Mouse (Mus musculus) brain, embryonic 14.5 days (tissue): Measurements from ENCODE around the gene Cyth1. TPM values are rescaled to one million over a fixed set of nuclear protein-coding genes. Genes with fewer than 3 reads are reported as not detected.

Source experiments
- DNase-seq: peaks from one replicate; pipeline ENCODE4 v3.0.0-alpha.2; 2011; ENCODE audit warnings: low read depth
- CTCF ChIP-seq: fragments of 200-500 bp; IDR thresholded peaks from 2 replicates; pipeline ENCODE4 v1.5.1; 2012; ENCODE audit warnings: inconsistent platforms, mild to moderate bottlenecking, moderate library complexity, borderline replicate concordance; ENCODE audit not compliant: insufficient read depth, insufficient read length; ENCODE audit errors: extremely low read depth
- POLR2A ChIP-seq: fragments of 200-500 bp; IDR thresholded peaks from 2 replicates; pipeline ENCODE4 v1.6.1; 2012; ENCODE audit warnings: mild to moderate bottlenecking, inconsistent platforms, borderline replicate concordance; ENCODE audit not compliant: poor library complexity, insufficient read depth, insufficient read length, severe bottlenecking; ENCODE audit errors: extremely low read depth
- polyA plus RNA-seq: library from polyadenylated mRNA; depleted of rRNA; stranded (reverse); fragments of >200 nt; gene quantifications from 2 replicates; pipeline ENCODE4 v1.2.3, GENCODE M21; 2012

The Cyth1 gene
- polyA plus RNA-seq, 1 experiment, result 36.8 TPM

DNA sequence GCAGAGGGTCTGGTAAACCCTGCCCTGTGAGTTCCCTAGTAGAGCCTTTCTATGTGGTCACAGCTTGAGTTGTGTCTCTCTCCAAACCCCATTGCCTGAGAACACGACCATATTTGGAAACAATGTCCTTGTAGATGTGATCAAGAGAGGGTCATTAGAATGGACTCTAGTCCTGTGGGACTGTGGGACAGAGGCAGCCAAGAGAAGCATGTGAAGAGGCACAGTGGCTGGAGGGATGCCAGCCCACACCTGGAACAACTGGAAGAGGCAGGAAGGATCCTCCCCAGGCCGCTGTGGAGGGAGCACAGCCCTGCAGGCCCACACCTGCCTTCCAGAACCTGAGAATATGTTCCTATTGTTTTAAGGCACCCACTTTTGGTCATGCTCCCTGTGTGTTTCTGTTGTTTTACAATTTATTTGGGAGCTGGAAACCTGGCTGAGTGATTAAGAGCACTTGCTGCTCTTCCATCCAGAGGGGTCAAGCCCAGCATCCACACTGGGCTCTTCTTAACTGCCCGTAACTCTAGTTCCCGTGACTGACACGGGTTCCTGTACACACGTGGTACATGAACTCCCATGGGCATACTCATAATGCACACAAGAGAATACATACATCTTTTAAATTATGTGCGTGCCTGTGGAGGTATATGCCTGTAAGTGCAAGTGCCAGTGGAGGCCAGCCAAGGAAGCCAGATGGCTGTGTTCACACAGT is 5.2 kb upstream of the Cyth1 start:
- no peak for DNase-seq
- TF ChIP-seq CTCF, result no peak
- no peak for TF ChIP-seq POLR2A

DNA sequence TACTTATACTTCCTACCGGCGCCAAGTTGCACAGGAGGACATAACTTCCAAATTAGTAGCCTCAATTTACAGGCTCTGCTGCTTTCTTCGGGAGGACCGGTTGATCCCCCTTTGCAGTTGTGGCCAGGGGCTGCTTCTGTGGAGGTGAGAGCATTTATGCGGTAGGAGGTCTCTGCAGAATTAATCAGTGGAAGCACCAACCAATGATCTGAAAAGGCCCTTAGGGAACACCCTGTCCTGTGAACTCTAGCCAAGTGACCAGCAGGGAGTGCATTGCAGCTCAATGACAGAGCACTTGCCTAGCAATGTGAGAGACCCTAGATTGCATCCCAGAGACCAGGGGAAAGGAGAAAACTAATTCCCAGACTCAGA is 606 bp upstream of the Cyth1 start:
- TF ChIP-seq CTCF (no peak), POLR2A (no peak)
- DNase-seq, result peak; percentile 66

DNA sequence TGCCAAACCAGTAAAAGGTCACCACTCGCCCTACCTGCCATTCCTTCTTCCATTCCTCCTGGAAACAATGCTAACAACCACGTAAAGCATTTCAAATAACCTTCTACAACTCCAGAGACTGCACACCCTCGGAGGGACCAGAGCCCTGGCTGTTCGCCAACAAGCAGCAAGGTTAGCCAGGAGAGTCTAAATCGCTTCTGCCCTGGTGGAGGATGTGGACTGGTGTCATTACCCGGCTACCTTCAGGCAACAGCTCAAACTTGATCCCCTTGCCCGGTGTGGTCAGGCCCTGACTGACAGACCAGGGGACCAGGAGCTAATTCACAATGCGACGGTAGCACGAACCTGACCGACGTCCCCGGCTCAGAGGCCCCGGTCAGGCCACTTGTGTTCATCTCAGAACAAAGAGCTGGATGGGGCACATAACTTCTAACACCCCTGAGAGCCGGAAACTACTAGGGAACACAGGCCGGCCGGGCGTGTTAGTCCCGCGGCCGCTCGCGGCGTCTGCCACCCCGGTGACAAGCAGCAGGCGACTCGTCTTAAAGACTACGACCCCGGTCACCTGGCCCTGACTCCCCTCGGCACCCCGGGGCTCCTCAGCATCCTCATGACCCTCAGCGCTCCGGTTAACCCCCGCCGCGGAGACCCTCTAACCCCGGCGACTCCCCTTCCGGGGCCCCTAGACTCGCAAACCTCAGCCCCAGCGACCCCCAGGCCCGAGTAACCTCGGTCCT is 865 bp downstream of the Cyth1 start:
- peak; percentile 44 for DNase-seq
- no peak for TF ChIP-seq POLR2A
- TF ChIP-seq CTCF, result no peak

DNA sequence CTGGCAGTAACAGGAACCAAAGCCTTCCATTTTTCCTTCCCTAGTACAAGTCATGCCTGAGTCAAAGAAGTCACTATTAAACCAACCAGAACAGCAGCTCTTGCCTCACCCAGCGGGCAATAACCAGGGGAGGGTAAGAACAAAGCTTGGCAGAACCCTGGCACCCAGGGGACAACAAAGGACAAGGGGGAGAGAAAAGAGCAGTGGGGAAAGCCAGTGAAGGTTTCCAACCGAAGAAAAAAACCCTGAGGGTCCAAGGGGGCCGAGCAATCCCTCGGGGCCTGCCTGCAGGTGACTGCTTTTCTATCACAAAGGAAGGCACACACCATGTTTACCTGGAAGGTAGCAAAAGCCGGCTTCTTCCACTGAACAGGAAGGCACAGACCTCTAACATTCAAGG is 1.7 kb downstream of the Cyth1 start:
- no peak for TF ChIP-seq CTCF
- no peak for TF ChIP-seq POLR2A
- DNase-seq, result no peak

DNA sequence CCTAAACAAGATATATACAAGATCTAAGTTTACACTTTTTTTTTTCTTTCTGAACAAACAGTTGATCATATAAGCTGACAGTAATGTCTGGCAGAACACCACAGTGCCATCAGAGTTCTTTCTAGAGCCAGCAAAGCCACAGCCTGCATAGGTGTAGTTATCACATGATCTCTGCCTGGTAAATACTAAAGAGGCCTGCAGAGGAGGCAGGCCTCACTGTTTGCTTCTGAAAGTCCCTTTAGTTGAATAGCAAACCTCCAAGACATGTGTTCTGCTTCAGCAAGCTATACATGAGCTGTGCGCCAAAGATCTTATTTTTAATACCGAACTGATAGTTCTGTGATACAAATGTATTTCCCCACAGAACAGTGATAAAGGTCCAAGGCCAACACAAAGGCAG is 3.3 kb downstream of the Cyth1 start:
- no peak for DNase-seq
- no peak for TF ChIP-seq POLR2A
- no peak for TF ChIP-seq CTCF

DNA sequence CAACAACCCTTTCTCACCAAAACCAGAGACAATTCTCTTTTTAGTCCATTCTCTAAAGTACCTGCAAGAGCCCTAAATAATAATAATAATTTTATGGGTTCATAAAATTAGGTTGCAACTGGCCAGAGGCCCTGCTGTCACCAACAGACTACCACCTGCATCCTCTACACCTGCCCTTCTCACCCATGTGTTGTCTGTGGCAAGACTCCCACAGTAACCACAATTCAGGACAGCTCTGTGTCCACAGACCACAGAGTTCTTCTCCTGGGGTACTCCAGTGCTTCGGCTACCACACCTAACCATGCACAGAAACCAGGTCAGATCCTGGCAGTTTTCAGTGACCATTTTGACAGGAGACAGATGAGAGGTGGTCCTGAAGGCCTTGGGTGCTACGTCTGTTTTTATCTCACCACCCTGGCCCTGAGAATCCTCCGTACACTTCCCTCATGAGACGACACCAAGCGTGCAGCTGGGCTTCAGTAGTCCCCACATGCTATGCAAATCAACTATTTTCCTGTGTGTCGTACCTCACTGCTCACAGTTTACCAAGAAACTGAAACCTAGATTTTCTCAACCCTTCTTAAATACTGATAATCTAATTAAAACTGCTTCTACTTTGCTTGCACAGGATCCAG is 4.6 kb downstream of the Cyth1 start:
- no peak for TF ChIP-seq CTCF
- DNase-seq, result no peak

DNA sequence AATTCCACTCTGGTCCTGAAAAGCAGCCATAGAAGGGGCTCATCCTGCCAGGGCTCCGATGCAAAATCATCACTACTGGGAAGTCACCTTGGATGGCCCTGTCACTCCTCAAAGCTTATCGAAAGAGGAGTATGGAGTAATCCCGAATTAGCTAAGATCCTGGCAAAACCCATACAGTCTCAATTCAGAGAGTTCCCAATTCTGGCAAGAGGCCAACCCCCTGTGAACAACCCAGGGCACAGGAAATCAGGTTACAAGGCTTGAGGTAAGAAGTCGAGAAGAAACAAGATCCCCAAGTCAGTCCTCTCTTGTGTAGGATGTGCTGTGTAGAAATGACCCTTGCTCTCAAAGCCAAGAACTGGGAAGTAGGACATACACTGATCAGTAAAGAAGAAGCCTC is 5.9 kb downstream of the Cyth1 start:
- TF ChIP-seq POLR2A, result no peak
- TF ChIP-seq CTCF, result no peak
- DNase-seq, result no peak

DNA sequence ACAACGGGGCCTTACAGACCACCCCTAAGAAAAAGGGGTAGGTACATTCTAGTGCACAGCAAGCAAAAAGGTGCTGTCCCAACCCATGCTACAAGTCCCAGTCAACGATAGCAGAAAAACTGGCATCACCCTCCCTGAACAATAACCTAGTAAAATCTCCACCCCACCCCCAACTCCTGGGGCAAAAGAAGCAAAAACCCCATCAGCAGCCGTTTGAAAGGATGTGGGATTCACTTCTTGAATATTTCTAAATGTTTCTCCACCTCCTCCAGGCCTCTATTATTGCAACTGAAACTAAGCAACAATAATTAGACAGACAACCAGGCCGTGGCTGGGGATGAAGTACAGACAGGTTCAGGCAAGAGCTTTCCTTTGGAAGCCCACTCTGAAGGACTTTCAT is 8.0 kb downstream of the Cyth1 start:
- no peak for TF ChIP-seq CTCF
- TF ChIP-seq POLR2A, result no peak

DNA sequence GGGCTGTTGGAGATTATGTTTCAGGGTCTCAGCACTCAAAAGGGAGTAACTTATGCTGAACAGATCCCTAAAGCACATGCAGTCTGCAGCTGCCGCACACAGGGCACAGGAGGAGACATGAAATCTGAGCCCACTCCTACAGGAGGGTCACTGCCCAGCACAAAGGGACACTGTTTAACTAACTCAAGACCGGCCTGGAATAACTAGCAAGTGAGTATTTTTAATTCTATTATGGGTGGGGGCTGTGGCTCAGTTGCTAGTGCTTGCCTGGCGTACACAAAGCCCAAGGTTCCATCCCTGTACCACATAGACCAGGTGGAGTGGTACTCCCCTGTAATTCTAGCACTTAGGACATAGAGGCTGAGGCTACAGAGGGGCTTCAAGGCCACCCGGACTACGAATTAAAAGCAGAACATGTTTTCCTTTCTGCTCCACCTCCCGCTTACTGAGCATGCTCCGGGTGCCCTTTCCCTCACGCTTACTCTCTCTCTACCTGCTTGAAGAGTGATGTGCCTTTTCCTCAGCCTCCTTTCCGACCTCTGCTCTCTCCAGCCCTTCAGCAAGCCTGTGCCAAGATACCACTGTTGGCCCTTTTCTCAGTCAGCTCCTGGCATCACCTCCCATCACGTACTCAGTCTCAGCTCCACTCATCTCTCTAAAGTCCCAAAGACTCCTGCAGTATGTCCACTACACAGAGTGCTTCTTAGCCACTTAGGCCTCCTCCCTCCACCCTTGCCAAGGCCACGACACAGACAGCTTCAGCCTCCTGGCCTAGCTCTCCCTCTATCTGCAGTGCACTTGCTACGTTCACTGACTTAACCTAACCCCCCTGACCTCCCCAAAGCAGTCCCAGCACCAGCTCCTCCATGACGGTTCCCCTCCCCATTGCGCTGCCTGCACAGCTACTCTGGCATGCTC is 8.9 kb downstream of the Cyth1 start:
- no peak for TF ChIP-seq POLR2A
- no peak for TF ChIP-seq CTCF
- peak; percentile 64 for DNase-seq

More for the DNA sequence above, 8.0 kb downstream of the Cyth1 start:
- no peak for DNase-seq

DNA sequence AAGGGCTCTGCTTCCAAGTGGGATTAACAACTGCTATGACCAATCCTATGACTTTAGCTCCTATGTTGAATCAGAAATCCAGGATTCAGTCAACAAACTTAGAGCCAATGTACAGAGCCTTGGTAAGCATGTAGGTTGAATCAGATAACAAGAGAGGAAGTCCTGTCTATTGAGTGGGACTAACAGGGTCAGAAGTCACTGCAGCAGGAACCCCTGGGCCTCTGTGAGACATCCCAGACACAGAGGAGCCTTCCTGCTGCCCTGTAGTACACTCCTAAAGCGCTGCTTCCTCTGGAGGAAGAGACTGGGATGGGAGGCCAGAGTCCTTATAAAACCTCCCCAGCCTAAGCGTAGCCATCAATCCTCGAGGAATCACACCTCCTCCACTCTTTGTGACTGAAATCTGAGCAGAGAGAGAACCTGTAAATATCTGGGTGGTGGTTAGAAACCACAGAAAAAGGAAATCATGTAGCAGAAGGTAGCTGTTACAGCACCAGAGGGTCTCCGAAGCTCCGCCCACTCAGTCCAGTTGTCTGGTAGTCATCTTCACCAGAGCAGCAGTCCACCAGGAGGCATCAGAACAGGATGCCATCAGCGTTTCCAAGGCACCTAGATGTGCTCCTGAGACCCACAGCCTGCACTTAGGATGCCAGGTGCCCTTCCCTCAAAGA is 11.7 kb downstream of the Cyth1 start:
- no peak for DNase-seq
- TF ChIP-seq POLR2A, result no peak
- no peak for TF ChIP-seq CTCF
